Mouse (Mus musculus): ENCODE data around the gene Cuedc1.
A peak's percentile ranks its signal among the peaks of the same experiment; 100 is the strongest.
"Not testable (repeated sequence)": the region's sequence is repeated elsewhere in the genome, so short reads cannot be mapped to it uniquely, and the experiment has no call there.

The Cuedc1 gene

DNA sequence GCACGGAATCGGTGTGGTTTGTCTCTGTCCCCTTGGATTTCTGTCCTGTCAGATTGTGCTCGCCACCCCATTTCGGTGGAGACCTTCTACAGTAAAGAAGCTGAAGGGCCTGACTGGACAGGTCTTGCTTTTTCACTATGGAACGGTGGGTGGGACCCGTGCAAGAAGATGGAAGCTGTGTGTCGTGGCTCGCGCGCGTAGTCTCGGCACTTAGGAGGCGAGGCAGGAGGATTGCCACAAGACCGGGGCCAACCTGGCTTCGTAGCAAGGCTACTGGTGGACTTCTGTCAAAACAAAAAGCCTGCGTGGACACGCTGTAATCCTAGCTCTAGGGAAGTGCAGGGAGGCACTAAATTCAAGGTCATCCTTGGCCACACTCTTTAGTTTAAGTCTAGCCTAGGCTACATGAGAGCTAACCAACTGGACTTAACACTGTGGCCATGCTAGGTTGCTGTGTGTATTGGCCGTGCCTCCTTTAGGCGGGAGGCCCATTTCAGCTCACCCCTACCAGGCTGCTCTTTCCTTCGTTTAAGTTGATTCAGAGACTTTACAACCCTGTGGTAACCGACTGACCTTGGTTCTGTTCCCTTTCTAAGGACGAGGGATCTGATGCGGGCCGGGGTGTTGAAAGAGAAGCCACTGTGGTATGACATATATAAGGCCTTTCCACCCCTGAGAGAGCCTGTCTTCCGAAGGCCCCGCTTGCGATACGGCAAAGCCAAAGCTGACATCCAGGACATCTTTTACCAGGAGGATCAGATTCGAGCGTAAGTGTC lies 106.9 kb downstream of the Cuedc1 start:
- DNase-seq, result no peak

DNA sequence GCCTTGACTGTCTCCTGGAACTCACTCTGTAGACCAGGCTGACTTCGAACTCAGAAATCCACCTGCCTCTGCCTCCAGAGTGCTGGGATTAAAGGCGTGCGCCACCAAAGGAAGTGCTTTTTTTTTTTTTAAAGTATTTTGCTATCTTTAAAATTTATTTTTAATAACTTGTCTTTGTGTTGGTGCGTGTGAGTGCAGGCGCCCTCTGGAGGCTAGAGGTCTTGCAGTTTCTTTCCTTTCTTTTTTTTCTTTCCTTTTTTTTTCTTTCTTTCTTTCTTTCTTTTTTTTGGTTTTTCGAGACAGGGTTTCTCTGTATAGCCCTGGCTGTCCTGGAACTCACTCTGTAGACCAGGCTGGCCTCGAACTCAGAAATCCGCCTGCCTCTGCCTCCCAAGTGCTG lies 108.7 kb downstream of the Cuedc1 start:
- not testable (repeated sequence) for DNase-seq

DNA sequence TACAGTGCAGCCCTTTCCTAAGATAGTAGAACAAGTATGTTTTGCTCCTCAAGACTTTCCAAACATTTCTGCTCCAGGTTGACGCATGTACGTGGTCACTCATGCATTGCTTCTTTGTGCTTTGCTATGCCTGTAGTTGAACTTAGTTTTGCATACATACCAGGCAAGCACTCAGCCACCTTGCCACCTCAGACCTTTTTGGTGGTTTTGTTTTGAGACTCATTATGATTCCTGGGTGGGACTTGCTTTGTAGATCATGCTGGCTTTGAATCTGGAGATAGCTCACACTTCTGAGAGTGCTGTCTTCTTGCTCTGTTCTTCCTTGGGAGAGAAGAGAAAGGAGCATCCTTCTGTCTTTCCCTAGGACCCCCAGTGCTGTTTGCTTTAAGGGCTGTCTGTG lies 109.8 kb downstream of the Cuedc1 start:
- no peak for DNase-seq

DNA sequence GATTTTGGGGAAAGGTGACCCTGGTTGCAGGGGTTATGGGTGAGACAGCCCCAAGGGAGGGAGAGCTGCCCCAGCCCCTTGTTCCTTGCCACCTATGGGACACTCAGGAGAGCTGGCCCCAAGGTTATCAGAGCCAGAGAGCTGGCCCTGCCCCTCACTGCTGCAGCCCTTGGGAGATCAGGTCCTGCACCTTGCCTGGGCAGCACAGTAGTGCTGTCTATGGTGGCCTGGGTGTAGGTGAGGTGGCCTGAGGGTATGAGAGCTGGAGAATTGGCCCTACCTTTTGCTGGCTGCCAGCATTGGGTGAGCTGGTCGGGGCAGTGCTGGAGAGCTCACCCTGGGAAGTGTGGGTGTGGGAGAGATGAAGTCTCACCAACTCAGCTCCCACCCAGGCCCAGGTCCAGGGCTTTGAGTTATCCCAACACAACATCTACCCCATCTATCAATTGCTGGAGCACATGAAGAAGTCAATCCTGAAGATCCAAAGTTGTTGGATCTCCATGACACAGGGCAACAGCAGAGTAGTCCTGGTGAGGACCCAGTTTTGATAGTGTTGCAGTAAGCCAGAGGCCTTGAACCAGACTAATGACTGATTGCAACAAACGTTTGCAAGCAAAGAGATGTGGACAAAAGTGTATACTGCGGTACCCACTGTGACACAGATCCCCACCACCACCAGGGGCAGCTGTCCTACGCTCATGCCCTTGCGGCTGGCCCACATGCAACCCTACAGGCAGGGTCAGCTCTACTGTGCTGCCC lies 114.1 kb downstream of the Cuedc1 start:
- DNase-seq, result no peak

DNA sequence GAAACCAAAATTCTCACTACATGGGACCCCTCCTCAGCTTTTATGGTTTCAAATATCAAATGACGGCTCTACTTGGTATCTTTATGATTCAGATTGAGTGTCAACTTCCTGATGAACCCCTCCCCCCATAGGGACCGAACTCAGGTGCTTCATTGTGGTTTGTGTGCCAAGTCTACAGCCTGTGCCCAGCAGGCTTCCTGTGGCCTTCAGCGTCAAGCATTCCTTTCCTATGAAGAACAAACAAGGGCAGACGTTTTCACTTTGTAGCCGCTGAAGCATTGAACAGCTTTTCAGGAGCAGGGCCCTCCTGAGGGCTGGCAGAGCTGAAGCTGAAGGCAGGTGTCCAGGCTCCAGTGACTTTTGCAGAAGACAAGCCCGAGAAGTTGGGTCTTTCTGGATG lies 115.9 kb downstream of the Cuedc1 start:
- DNase-seq, result no peak

DNA sequence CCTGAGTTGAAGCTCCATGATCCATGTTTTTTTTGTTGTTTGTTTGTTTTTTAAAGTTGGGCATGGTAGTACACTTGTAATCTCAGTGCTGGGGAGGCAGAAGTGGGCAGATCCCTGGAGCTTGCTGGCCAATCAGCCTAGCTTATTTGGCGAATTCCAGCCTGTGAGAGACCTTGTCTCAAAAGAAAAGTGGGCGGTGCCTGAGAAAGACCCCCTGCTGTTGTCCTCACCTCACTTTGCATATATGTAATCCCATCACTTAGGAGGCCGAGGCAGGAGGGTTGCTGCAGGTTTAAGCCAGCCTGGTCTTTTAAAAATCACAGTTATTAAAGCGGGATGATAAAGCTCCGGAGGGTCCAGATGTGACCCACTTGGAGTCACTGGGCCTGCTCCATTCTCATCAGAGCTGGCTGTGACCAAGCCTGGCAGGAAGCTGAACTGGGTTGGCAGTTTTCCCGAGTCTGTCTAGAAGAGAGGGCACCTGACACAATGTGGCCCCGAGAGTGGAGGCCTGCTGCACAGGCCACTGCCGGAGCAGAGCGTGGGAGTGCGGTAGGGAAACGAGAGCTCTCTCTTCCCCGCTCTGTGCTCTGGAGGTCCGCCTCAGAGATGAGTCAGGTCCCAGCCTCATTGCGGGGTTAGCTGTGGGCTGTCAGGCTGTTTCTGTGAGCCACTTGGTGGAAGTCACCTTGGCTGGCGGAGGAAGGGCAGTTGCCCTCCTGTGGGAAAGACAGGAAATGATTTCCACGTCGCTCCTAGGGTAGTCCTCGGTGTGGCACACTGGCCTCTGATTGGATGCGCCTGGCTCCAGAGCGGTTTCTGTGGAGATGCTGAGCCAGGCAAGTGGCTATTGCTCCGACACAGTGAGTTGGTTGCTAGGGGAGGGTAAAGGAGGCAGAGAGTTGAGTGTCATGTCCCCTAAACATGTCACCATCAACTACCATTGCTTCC lies 117.3 kb downstream of the Cuedc1 start:
- DNase-seq, result peak; percentile 80

DNA sequence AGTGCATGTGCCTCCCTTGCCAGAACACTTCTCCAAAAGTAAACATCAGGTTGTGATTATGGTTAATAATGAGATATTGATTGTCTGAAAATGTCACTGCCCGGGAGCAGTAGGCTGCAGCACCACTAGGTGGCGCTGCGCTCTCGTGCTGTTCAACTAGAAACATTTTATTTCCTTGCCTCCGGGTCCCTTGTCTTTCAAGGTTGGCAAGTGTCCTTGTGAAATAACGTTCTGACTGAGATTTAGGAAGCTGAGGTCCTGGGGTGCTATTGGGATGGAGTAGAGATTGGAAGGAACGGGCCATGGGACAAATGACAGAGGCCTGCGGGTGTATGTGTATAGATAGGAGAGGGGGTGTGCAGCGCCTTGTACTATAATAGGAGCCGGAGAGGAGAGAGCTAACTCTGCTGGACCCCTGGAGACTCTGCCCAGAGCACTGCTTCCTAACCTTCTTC lies 118.4 kb downstream of the Cuedc1 start:
- DNase-seq, result peak; percentile 55

DNA sequence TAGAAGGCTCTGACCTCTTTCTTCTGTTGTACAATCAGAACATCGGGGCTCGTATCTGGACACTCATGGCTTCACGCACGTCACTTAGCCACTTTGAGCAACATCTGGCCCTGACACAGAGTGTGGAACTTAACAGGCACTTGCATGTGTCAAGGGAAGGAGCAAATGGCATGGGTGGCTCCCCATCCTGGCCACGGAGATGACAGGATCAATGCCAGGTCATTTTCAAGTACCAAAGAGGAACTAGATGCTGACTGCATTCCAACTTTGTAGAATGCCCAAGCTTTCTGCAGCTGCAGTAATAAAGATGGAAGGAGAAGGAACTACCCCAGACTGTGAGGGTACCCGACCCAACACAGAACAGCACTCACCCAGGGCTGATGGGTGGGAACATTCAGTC lies 120.3 kb downstream of the Cuedc1 start:
- no peak for DNase-seq

DNA sequence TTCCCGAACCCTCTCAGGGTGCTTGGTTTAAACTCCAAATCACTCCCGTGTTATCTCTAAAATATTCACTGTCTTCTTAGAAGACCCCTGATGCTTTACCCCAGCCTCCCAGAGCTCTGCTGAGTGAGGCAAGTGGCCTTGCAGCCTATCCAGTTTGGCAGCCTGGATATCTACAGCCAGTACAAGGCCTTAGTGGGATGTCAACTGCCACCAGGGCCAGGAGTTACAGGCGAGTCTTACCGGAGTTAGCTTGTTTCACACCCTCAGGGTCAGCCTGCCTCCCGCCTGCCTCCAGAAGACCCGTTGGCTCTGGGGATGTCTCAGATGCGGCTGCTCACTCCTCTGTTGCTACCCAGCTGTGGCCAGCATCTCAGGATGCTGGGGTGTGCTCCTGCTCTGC lies 120.7 kb downstream of the Cuedc1 start:
- no peak for DNase-seq

DNA sequence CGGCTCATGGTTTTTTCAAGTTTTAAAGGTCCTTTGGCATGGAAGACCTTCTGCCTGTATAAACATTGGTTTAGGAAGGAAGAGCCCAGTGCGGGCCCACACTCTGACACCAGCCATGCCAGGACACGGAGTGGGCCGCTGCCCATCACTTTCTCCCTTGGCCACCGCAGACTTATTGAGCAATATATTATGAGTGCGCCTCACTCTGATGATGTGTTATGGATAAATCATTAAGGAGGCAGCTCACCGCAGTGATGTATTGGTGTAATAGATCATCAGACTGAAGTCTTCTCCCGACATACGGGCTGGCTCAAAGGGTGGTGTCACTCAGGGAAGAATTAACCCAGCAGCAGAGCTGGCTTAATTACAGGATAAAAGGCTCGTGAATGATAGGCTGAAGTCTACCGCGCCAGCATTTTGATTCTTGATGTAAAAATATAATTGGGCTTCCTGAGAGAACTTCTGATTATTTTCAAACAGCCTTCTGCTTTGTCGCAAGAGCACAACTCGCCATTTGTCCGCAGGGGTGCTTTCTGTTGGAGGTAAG lies 124.1 kb downstream of the Cuedc1 start:
- DNase-seq, result no peak

DNA sequence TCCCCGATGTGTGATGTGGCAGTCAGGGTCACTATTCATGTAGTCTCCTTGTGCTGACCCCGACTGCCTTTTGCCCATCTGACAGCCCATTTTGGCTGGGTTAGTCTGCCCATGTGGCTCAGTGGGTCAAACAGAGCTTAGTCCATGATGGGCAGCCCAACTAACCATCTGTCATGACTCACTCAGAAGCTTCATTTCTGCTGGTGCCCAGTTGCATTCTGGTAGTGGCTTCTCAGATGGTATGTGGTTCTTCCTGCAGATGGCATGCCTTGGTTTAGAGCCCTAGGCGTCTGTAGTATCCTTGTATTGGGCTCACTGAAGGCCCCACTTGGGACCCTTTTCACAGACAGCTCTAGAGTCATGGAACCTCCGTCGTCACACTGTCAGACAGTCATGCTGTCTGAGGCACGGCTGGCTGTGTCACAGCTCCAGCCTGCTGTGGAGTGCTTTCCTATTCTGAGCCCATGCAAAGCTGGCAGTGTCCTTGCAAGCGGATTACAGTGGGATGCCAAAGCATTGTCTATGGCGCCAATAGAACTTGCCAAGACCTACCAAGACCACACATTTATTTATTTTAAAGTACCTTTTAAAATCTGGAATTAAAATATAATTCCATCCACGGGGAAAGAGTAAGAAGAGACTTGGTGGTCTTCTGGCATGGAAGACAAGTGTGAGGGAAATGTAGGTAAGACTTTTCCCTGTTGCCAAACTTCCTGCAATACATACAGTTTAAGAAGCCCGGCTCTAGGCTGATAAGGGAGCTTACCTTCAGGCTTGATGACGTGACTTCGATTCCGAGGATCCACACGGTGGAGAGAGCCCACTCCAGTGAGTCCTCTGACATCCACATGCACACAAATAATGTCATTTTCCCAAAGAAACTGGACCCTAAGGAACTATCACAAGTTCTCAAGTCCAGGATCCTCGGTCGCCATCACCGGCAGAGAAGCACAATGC lies 129.4 kb downstream of the Cuedc1 start:
- DNase-seq, result no peak

DNA sequence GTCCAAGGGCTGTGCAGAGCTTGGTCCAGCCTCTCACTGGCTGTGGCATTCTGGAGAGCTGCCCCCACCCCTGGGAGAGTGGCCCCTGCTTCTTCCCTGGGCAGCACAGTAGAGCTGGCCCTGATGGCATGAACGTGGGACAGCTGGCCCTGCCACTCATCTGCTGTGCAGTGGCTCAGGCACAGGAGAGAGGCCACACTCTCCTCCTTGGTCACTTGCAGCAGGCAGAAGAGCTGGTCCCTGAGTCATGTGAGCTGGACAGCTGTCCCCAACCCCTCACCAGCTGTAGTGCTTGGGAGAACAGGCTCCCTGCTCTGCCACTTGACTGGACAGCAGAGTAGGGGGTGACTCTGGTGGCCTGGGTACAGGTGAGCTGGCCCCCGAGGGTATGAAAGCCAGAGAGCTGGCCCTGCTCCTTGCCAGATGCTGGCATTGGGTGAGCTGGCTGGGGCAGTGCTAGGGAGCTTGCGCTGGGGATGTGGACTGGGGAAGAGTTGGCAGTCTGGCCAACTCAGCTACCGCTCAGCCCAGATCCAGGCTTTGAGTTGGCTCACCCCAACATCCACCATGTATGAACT lies 133.4 kb downstream of the Cuedc1 start:
- DNase-seq, result no peak

DNA sequence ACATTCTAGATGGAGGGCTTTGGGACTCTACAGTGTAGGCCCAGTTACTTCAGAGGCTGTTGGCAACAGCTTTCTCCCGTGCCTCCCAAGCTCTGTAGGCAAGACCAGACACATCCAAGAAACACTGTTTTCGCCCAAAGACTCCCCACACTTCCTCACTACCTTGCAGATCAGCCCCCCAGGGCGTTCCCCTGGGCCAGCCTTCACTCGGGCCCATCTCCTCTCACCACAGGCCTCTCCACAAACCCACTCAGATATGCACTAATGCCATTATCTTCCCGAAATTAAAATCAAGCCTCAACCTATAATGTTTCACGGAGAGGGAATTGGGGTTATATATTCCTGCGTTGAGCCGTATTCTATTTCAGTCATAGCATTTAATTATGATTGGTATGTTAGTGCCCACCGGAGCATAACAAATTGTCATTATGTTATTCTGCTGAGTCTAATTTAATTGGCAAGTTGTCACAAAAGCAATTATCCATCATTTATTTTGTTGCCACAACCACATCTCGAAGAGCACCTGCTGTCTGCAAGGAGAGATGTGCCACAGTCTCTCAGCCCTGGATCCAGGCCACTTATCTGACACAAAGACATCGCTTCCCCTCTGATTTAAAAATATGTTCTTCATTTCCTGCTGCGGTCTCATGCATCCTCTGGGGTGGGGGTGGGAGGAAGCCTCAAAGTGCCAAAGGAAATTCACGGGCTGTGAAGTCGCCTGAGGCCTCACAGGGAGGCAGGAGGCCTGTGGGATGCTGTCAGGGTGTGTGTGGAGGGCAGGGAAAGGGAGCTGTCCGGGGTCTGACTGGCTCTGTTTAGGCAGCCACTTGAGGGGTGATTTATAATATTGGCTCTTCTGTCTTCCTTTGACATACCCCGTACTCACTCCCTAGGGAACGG lies 135.9 kb downstream of the Cuedc1 start:
- DNase-seq, result no peak

DNA sequence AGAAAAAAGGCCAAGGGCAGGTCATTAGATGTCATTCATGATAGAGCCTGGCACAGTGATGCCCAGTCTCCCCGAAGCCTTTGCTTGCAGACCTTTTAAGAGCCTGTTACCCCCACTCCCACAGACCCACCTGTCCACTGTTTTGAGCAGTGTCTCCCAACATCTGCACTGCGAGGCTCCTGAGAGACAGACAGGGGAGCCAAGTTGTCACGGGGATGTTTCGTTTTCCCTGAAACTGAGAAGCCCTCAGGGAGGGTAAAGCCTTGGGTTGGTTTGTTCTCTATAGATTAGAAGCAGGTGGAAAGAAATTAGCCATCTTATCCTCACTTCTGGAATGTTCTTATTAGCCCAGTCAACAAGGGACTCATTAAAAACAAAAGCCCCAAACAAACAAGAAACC lies 136.9 kb downstream of the Cuedc1 start:
- no peak for DNase-seq

DNA sequence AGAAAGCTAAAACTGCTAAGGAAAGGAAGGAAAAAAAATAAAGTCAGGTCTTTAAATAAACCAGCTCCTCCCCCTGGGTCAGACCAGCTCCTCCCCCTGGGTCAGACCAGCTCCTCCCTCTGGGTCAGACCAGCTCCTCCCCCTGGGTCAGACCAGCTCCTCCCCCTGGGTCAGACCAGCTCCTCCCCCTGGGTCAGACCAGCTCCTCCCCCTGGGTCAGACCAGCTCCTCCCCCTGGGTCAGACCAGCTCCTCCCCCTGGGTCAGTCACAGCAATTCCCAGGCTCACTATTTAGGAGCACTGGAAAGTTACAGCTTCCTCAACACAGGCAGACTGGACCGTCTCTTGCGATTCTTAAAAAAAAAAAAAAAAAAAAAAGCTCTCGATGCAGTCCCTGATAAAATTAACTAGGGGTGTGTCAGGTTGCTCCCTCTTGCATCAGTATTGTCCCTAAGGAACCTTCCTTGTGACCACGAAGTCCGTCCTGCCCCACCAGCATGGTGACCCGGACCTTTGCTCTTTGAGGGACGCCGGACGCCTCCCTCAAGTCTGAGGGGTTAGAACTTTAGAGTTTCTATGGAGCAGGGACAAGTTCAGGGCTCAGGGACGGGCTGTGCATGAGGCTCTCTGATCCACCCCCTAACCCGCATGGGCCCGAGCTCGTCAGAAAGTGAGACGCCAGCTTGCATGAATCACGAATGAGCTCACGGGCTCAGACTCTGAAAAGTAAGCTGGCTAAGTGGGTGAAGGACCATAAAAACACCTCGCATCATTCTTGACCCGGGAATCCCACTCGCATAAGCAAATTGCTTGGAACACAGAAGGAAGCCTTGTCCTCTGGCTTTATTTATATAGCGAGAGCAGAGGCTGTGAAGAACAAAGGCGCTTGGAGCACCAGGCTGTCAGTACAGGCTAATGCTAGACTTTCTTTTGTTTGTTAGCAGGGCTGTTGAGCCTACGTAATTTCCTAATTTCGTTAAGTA lies 137.7 kb downstream of the Cuedc1 start:
- DNase-seq, result peak; percentile 18

DNA sequence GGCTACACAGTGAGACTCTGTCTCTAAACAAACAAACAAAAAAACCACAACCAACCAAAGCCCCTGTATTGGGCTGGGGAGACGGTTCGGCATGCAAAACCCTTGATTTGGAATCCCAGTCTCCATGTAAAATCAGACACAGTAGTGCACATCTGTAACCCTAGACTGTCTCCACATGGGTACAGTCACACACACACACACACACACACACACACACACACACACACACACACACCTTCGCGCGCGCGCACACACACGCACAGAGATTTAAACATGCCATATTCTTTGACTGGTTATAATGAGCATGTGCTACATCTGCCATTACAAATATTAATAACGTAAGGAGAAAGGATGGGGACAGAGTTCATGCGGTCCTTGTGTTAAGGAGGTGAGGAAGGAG lies 142.4 kb downstream of the Cuedc1 start:
- DNase-seq, result no peak

DNA sequence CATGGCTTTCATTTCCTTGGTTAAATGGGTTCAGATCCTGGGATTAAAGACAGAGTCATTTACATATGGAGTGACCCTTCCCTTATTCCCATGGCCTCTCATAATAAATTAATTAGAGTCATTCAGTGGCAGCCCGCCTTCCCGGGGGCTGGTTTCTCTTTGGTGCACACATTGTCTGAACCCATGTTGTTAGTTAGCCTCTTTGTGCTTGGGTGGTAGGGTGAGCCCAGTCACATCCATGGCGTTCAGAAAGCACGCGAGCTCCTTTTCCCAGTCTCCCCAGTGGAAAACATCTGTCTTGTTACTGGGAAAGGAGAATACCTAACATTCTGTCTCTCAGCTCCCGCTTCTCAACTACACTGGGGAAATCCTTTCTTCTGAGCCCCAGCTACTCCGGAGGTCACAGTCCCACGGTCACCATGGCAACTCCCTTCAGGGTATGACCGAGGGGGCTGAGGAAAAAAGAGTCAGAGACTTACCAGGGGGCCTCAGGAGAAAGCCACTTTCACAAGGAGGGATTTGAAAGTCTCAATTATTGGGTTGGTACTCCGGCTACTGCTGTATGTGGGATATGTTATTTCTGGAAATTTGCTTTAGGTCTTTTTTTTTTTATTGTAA lies 143.0 kb downstream of the Cuedc1 start:
- no peak for DNase-seq

All from right cerebral cortex, adult 18-20 months (tissue).